Mouse (Mus musculus): ENCODE measurements at regions not wholly inside any gene's neighbourhood (a gene's known extent, or its start where the extent isn't known, plus 50 kb on each side); places are given as distances from the start of the nearest gene placed in this dataset.
"Not testable (repeated sequence)": the region's sequence is repeated elsewhere in the genome, so short reads cannot be mapped to it uniquely, and the experiment has no call there.

DNA sequence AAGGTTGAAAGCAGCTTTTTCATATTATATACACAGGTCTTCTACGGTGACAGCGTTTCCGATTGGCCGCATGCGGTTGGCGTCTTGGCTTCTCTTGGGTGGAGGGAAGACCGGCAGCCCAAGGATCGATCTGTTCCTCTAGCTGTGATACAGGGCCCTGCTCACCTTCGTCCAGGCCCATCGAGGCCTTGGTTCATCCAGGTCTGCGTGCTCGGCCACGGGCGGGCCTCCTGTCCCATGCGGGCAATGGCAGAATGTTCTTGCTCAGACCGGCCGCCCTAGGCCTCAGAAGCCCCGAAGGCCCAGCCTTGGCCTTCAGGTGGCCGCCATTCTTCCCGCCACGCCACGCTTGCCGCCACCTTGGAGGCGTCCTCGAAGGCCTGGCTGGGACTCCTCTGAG, 194.4 kb upstream of the Ppp6c start:
- 93% methylated on average over 22 of the region's 25 CpGs for WGBS
- no peak for DNase-seq (ENCODE audit: low read depth, low spot score)

DNA sequence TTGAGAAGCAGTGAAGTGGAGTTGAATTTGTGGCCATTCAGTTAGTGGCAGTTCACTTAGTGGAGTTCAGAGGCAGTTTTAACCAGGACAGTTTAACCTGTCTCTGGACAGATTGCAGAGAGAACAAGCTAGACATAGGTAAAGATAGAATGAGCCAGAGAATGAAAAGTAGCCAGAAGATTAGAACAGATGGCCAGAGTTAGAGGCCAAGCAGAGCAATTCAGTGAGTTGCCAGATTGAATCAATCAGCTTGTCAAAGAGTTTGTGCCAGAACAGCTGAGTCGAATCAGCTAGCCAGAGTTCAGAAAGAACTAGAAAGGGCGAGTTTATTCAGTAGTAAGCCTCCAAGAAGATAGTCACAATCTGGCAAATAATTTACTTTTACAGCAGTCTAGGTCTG, 174.1 kb upstream of the Ppp6c start:
- WGBS: 15% methylated on average over 2 of the region's 2 CpGs
- DNase-seq (ENCODE audit: low read depth, low spot score): no peak

DNA sequence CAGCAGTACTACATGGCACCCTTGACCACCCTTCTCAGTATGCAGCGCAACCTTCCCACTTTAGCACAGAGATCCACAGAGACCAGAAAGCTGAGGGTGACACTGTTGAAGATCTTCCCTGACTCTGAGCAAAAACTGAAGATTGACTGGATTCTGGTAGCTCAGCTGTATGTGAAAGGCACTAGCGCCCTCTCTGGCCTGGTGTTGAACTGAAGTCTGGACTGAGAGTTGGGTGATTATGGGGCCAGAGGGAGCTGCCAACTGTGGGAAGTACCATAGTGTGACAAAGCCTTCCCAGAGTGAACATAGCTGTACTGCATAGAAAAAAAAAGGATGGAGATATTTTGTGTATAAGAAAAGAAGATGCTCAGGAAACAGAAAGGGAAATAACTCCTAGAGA, 173.3 kb upstream of the Ppp6c start:
- WGBS: 79% methylated on average over 2 of the region's 2 CpGs

DNA sequence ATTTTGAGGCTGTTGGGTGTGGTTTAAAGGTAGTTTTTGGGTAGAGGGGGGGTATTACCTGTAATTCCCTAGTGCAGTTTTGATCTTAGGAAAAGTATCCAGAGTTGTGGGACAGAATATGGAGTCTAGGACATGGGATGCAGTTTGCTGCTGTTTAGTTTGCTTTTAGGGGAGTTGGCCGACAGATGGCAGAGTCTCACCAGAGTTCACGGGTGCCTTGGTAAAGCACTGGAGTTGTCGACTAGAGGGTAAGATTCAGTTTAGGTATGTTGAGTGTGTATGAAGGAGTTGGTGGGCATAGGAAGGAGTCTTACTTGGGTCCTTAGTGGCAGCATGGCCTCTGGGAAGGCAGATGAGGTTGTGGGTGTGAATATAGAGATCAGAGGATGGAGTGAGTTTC, 168.4 kb upstream of the Ppp6c start:
- WGBS: 65% methylated on average over 3 of the region's 3 CpGs
- DNase-seq (ENCODE audit: low read depth, low spot score): no peak

More for the DNA sequence above, 173.3 kb upstream of the Ppp6c start:
- no peak for DNase-seq (ENCODE audit: low read depth, low spot score)

DNA sequence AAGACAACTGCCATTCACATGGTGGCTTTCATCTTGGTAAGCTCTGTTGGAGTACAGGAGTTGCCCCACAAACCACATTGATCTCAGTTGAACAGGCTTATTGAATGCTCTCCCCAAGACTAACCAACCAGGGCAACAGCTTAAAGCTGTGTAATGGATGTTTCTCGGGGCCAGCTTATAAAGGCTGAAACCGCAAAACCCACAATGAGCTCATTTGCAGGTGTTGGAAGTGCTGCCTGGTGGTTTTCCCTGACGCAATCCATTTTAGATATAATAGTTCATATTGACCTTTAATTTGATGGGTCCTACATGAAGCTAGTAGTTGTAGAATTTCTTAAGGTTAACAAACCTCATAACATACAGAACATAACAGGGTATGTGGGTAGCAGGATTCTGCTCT, 151.0 kb upstream of the Ppp6c start:
- no peak for DNase-seq (ENCODE audit: low read depth, low spot score)
- WGBS: 87% methylated on average over 3 of the region's 3 CpGs

DNA sequence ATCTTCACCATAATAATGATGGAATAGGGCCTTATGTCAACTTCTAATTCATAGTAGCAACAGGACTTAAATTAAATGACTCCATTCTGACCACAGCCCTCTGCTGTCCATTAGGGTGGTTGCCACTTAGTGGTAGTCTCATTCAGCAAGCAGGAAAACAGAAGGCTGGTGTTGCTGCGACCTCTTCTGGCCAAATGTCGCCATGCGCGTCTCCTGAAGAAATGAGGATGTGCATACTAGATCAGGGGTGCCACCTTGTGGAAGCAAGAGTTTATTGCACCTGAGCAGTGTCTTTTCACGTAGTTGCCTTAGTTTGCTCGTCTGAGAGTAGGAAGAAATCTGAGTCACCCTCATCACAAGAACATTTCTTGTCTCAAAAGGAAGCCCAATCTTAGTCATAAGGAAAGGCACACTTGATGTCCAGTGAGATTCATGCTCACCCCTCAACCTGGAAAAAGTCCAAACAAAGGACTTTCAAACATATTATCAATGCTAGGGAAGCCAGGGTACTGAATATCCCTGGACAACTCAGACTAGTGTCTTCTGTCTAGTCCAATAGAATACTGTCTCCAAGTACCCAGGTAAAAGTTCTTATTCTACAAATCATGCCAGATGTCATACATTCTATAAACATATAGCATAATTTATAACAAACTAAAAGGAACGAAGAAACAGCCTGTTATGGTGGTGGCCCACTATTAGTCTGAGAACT, 147.0 kb upstream of the Ppp6c start:
- peak; percentile 74 for DNase-seq (ENCODE audit: low read depth, low spot score)
- 12% methylated on average over 7 of the region's 7 CpGs for WGBS

DNA sequence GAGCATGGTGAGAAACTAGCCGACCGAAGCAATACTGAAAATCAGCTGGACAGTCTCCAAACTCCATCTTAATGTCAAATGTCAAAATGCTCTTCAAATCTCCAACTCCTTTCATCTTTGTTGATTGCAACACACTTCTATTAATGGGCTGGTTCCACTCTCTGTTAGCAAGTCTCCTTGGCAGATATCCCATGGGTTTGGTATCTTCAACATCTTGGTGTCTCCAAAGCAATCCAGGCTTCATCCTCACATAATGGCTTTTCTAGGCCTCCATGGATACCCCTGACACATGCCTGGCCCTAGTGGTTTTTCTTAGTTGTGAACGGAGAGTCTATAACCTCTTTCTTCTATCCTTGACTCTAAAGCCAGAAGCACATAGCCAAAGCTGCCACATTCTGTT, 118.0 kb upstream of the Ppp6c start:
- no peak for DNase-seq (ENCODE audit: low read depth, low spot score)
- 90% methylated on average over 3 of the region's 3 CpGs for WGBS

DNA sequence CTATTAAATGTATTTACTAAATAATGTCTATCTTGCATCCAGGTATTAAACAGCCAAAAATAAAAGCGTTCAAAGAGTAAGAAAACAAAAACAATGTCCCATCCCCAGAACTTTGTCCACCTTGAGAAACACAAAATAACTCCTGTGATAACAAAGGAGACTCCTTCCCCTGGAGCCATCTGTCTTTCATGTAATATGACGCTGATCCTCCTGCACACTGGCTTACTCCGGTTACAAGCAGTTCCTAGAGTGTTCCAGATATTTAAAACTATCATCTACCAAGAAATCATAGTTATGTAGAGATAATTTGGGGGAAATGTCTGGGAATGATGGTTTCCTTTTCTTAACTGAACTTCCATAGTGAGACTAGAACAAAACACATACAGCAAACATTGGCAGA, 114.2 kb upstream of the Ppp6c start:
- WGBS: 49% methylated on average over 3 of the region's 3 CpGs
- DNase-seq (ENCODE audit: low read depth, low spot score): no peak

DNA sequence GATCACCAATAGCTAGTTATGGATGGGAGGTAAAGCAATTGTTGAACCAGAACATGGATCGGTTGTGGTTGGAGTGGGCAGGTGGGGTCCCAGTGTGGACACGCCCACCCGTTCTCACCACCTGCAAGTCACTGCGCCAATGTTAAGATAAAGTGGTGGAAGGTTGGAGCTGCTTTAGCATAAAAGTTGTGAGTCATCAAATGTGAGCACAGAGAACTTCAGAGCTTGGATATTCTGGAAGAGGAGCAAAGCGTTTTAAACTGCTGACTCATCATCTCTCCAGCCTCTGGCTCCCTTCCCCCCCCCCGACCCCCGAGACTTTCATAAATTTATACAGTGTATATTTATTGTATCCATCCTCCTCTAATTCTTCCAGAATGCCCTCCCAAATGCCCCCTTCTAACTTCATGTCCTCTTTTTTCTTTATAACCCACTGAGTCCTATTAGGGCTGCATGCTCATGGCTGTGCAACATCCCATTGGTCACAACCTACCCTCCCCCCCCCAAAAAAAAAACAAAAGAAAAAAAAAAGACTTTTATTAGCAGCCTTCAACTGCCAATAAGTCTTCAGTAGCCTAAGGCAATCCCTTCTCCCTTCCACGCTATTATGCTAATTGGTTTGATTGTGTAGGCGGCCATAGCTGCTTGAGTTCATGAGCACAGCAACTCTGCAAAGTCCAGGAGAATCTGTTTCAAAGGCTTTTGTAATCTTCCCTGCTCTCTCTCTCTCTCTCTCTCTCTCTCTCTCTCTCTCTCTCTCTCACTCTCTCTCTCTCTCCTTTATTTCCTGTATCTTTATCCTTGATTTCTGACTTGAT, 112.8 kb upstream of the Ppp6c start:
- DNase-seq (ENCODE audit: low read depth, low spot score): no peak
- 73% methylated on average over 9 of the region's 9 CpGs for WGBS

DNA sequence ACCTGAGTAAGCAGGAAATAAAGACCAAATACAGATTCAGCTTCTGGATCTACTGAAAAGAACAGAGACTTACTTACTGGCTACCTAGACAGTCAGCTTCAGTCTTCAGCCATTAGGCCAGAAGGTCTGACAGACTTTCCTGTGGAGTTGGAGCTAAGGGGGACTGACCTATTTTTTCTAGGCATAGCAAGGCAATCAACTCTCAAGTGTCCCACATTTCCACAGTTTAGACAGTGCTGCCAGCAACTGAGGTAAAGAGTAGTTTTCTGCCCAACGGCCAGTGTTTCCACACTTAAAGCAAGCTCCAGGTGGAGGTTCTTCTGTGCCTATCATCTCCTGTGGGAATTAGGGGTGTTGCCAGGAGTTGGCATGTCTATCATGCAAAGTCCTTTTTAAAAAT, 111.3 kb upstream of the Ppp6c start:
- WGBS: 81% methylated on average over 1 of the region's 1 CpGs

DNA sequence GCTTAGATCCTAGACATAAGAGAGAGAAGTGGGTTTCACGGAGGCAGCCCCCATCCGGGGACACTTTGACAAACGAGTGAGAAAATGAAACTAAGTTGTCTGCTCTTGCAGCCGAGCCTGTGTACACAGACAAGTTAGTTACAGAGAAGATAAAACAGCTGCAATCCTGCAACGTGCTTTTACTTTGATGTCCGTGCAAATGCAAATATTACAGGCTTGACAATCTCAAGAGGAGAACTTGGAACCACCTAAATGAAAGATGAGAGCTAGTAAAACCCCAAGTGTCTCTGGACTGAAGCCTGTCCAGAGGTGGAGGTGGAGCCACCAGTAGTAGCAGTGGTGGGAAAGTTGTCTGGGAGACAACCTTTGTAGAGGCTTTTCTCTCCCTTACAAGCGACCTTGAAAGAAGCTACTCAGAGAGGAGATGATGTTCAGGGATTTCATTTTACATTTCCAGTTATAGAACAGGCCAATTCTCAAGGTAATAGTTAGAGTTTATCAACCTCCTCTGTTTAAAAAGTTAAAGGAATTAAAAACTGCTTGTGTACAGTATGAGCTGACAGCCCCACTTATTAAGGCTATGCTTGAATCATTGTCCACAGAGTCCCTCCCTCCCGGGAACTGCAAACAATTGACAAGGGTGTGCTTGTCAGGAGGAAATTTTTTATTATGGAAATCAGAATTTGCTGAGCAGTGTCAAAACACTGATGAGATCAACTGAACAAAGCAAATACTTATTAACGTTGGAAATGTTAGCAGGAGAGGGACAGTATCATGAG, 99.7 kb upstream of the Ppp6c start:
- WGBS: 4% methylated on average over 9 of the region's 9 CpGs

More for the DNA sequence above, 111.3 kb upstream of the Ppp6c start:
- no peak for DNase-seq (ENCODE audit: low read depth, low spot score)

DNA sequence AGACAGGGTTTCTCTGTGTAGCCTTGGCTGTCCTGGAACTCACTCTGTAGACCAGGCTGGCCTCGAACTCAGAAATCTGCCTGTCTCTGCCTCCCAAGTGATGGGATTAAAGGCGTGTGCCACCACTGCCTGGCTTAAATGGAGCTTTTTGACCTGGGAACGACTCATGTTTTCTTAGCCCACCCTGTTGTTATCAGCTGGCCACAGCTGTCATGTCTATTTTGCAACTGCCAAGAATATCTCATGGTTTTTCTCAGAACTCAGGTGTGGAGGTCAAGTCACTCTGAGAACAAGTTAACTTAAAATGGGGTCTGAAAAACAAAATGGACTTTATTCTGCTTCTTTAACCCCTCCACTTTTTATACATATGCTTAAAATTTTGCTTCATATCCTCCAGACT, 98.9 kb upstream of the Ppp6c start:
- DNase-seq (ENCODE audit: low read depth, low spot score): not testable (repeated sequence)
- WGBS: 59% methylated on average over 3 of the region's 3 CpGs

More for the DNA sequence above, 99.7 kb upstream of the Ppp6c start:
- DNase-seq (ENCODE audit: low read depth, low spot score): no peak

DNA sequence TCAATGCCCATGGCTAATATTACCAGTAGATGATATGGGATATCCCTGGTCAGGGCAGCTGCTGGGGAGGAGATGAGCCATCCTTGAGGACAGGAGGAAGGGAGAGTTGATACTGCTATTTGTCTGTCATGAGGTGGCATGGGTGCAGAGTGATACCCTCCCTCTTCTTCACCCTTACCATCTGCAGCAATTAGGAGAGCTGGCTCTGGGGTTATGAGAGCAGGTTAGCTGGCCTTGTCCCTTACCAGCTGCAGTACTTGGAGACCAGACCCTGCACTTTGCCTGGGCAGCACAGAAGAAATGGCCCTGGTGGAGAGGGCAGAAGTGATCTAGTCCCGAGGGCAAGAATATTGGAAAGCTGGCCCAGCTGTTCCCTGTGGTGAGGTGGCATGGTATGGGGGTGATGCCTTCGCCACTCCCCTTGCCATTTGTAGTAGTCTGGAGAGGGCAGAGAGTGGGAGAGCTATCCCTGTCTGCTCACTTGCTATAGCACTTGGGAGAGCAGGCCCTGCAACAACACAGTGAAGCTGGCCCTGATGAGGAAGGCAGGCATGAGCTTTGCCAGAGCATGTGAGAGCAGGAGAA, 73.6 kb upstream of the Ppp6c start:
- no peak for DNase-seq (ENCODE audit: low read depth, low spot score)
- 80% methylated on average over 2 of the region's 2 CpGs for WGBS

DNA sequence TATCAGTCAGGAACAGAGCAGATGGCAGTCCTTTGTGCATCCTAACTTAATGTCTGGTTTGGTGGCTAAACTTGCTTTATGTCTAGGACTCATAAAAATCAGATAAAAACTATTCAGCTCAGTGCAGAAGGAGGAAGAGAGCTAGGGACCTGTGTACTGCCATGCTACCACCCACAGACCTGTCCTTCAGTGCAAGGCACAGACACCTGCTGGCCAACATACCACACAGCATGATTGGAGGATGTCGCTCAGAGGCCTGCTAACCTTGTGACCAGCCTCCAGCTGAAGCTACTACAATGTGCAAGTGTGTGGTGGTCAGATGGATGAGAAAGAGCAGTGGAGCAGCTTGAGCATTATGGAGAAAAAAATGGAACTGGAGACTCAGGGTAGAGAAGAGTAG, 73.0 kb upstream of the Ppp6c start:
- DNase-seq (ENCODE audit: low read depth, low spot score): no peak
- 56% methylated on average over 1 of the region's 1 CpGs for WGBS

DNA sequence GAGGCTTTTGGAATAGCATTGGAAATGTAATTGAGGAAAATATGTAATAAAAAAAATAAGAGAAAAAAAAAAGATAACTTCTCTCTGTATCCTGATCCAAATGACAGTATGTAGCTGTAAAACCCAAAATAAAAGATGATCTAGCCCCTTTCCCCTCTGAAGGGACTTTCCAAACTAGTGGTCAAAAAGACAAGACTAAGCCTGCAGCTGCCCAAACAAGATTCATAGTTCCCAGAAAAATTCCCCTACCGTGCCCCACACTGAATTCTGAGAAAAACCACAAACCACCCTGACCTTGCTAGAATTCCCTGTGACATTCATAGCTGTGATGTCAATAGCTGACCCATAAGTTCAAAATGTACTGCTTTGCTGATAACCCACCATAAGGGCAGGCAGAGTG, 69.2 kb upstream of the Ppp6c start:
- WGBS: 63% methylated on average over 1 of the region's 1 CpGs
- DNase-seq (ENCODE audit: low read depth, low spot score): no peak

DNA sequence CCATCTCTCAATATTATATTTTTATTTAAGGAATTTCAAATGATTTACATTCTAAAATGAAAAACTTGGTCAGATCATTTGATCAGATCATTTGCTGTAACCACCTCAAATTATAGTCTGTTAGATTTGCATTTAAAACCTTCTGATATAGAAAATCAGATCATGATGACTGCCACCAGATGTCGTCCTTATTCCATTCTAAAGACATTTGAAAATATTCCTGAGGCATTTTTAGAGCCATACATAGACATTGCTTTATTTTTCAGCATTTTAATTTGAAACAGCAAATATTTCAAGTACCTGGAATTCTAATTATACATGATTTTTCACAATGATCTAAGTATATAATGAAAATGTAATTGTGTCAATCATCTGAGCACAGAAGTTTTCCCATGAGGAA, 52.0 kb upstream of the Ppp6c start:
- no peak for DNase-seq (ENCODE audit: low read depth, low spot score)
- 38% methylated on average over 1 of the region's 1 CpGs for WGBS

Data from large intestine, adult 2 months (tissue).